Mouse (Mus musculus): ENCODE data around the gene Prokr2.

DNA sequence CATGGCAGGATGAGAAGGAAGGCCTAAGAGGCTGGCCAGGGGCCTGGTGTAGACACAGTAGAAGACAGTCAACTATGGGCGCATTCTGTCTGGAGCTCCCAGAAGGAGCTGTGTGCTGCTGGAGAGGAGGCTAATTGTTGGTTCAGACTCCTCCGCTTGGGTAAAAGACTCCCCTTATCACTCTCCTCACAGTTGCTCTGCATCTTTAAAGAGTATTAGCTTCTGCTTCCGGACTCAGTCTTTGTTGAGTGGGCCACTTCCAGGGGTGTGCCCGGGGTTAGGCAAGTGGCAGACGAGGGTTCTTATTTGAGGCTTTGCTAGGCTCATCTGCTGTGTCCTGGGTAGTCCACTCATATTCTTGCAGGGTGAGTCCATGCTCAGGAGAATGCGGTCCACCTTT is 76.4 kb downstream of the Prokr2 start:
- TF ChIP-seq CTCF (IDR thresholded peaks at IDR 0.05; ENCODE audit: insufficient read depth, low read length) (no peak), POLR2A (IDR thresholded peaks at IDR 0.05; ENCODE audit: borderline replicate concordance, extremely low read depth, low read depth, low read length) (no peak)

Measured in lung, adult 2 months (tissue).